Mouse (Mus musculus) lung, postnatal 0 days (tissue): ENCODE measurements around the gene Nr1i3. TPM values are rescaled to one million over a fixed set of nuclear protein-coding genes. Genes with fewer than 3 reads are reported as not detected.

Experiments
- ATAC-seq: fragments of 200-750 bp; cut with Nextera tagmentation; 2 replicates; pipeline ENCODE4 v1.8.0; 2017; ENCODE audit warnings: moderate library complexity
- DNase-seq: peaks from one replicate; pipeline ENCODE4 v3.0.0-alpha.2; 2016; ENCODE audit warnings: low spot score
- H3K27ac ChIP-seq: fragments of 300-500 bp; sonication (generic); 2 replicates; pipeline ENCODE4 v1.5.1; 2014; ENCODE audit warnings: antibody characterized with exemption, mild to moderate bottlenecking, low read length, mixed read lengths
- H3K27me3 ChIP-seq: fragments of 300-500 bp; sonication (generic); replicated peaks from 2 replicates; pipeline ENCODE4 v1.6.1; 2014; ENCODE audit warnings: low read length, mixed read lengths; ENCODE audit not compliant: insufficient read depth
- H3K36me3 ChIP-seq: fragments of 300-500 bp; sonication (generic); 2 replicates; pipeline ENCODE4 v1.6.1; 2014; ENCODE audit warnings: low read length, mixed read lengths; ENCODE audit not compliant: insufficient read depth
- H3K4me1 ChIP-seq: fragments of 300-500 bp; sonication (generic); 2 replicates; pipeline ENCODE4 v1.6.1; 2014; ENCODE audit warnings: antibody characterized with exemption, low read depth, low read length, mixed read lengths; ENCODE audit not compliant: insufficient read depth
- H3K4me2 ChIP-seq: fragments of 300-500 bp; sonication (generic); replicated peaks from 2 replicates; pipeline ENCODE4 v1.6.1; 2014; ENCODE audit warnings: low read depth, mild to moderate bottlenecking, low read length, moderate library complexity, mixed read lengths
- H3K4me3 ChIP-seq: fragments of 300-500 bp; sonication (generic); 2 replicates; pipeline ENCODE4 v1.5.1; 2014; ENCODE audit warnings: low read depth, low read length
- H3K9ac ChIP-seq: fragments of 300-500 bp; sonication (generic); replicated peaks from 2 replicates; pipeline ENCODE4 v1.6.1; 2014; ENCODE audit warnings: low read depth, mild to moderate bottlenecking
- H3K9me3 ChIP-seq: fragments of 300-500 bp; sonication (generic); 2 replicates; pipeline ENCODE4 v1.6.1; 2016; ENCODE audit warnings: low read length, mixed read lengths
- CTCF ChIP-seq: IDR thresholded peaks from 2 replicates; pipeline ENCODE4 v1.5.1; 2016; ENCODE audit warnings: antibody characterized with exemption, mild to moderate bottlenecking
- EP300 ChIP-seq: IDR thresholded peaks from 2 replicates; pipeline ENCODE4 v1.6.1; 2016; ENCODE audit warnings: antibody characterized with exemption, mild to moderate bottlenecking, control low read depth
- WGBS: fragments of 180-500 bp; shearing (Covaris S2); extraction: QIAGEN DNeasy Blood & Tissue Kit; methylation state at CpG from one replicate; pipeline ENCODE4 v1.1.7; 2014; 5-methylcytosine and 5-hydroxymethylcytosine counted together
- polyA plus RNA-seq: library from polyadenylated mRNA; unstranded; fragments of >200 nt; fragmentation: Nextera tagmentation; extraction: Ambion mirVana; gene quantifications from 2 replicates; pipeline ENCODE4 v1.2.1, GENCODE M21; 2015

Gene Nr1i3
- polyA plus RNA-seq, 1 experiment from 2014 or later = 0.07 TPM

GRCm38 (mm10) chr1:171232800-171233730 is 19.3 kb downstream of the Nr1i3 start:
- no peaks in the 10 kb centered on the region for H3K4me1 ChIP-seq
- no peaks in the 10 kb centered on the region for H3K9me3 ChIP-seq
- H3K9ac ChIP-seq = 0 out of 2 replicates have a peak overlapping the region, but pooled peaks have one; percentile 8
- no peak overlapping the region for H3K4me2 ChIP-seq
- peak; percentile 94 for DNase-seq
- no peaks in the 10 kb centered on the region for H3K27me3 ChIP-seq
- ATAC-seq = peak; percentile 88
- TF ChIP-seq CTCF (no peak), EP300 (peak; percentile 92)
- 0 out of 2 replicates have a peak overlapping the region, but pooled peaks have one; percentile 15 for H3K4me3 ChIP-seq
- H3K27ac ChIP-seq = peak overlapping the region; percentile 87
- H3K36me3 ChIP-seq = peaks cover 25% of the 10 kb centered on the region
- WGBS = 70% methylated on average over 12 of the region's 12 CpGs

- DNase-seq (peak; percentile 29), ATAC-seq (0 out of 2 replicates have a peak, but pooled peaks have one; percentile 7)
- TF ChIP-seq CTCF (no peak), EP300 (no peak)
- WGBS = 85% methylated on average over 14 of the region's 14 CpGs
- 0 out of 2 replicates have a peak within 1 kb of the TSS, but pooled peaks have one; percentile 15 for H3K4me3 ChIP-seq
- 0 out of 2 replicates have a peak within 1 kb of the TSS, but pooled peaks have one; percentile 8 for H3K9ac ChIP-seq
- H3K9me3 ChIP-seq = no peaks in the 10 kb centered on the region
- H3K27me3 ChIP-seq = no peaks in the 10 kb centered on the region
- no peak within 1 kb of the TSS for H3K4me2 ChIP-seq
- H3K27ac ChIP-seq = peak within 1 kb of the TSS; percentile 87
- no peaks in the 10 kb centered on the region for H3K4me1 ChIP-seq
- peaks cover 34% of the 10 kb centered on the region for H3K36me3 ChIP-seq
Observed at GRCm38 (mm10) chr1:171234126-171234525, 20.4 kb downstream of the Nr1i3 start, which contains the start of gene Fcer1g. Fcer1g (minus strand) TSS chr1:171234365.

GRCm38 (mm10) chr1:171234538-171234937 is 20.8 kb downstream of the Nr1i3 start:
- TF ChIP-seq CTCF (no peak), EP300 (no peak)
- Histone ChIP-seq H3K9me3 (no peaks in the 10 kb centered on the region), H3K9ac (no peak overlapping the region), H3K36me3 (peaks cover 38% of the 10 kb centered on the region), H3K4me2 (no peak overlapping the region), H3K4me1 (no peaks in the 10 kb centered on the region), H3K27me3 (no peaks in the 10 kb centered on the region), H3K4me3 (no peak overlapping the region), H3K27ac (peak overlapping the region; percentile 87; the same call in 1 of the 2 replicates)
- ATAC-seq (no peak), DNase-seq (no peak)
- WGBS = 83% methylated on average over 4 of the region's 4 CpGs

DNA sequence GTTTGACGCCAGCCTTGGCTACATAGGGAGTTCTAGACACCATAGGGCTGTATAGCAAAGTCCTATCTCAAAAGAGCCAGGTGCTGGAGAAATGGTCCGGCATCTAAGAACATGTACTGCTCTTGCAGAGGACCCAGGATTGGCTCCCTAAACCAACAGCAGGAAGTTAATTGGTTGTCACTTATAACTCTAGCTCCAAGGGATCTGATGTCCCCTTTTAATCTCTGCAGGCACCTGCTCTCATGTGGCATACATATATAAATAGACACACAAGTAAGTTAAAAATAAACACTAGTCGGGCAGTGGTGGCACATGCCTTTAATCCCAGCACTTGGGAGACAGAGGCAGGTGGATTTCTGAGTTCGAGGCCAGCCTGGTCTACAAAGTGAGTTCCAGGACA is 22.0 kb downstream of the Nr1i3 start:
- no peak for DNase-seq
- Histone ChIP-seq H3K9me3 (no peaks in the 10 kb centered on the region), H3K9ac (no peak overlapping the region), H3K27ac (no peak overlapping the region), H3K4me2 (no peak overlapping the region), H3K4me1 (0 out of 2 replicates have a peak, but pooled peaks cover 3% of the 10 kb centered on the region), H3K4me3 (no peak overlapping the region), H3K27me3 (no peaks in the 10 kb centered on the region), H3K36me3 (peaks cover 40% of the 10 kb centered on the region)
- ATAC-seq = no peak
- 74% methylated on average over 4 of the region's 4 CpGs for WGBS
- TF ChIP-seq EP300 (no peak), CTCF (no peak)

GRCm38 (mm10) chr1:171237438-171237837 is 23.7 kb downstream of the Nr1i3 start:
- Histone ChIP-seq H3K9ac (no peak overlapping the region), H3K4me2 (no peak overlapping the region), H3K27me3 (no peaks in the 10 kb centered on the region), H3K4me3 (no peak overlapping the region), H3K9me3 (no peaks in the 10 kb centered on the region), H3K27ac (no peak overlapping the region), H3K36me3 (peaks cover 40% of the 10 kb centered on the region), H3K4me1 (0 out of 2 replicates have a peak, but pooled peaks cover 3% of the 10 kb centered on the region)
- DNase-seq (no peak), ATAC-seq (no peak)
- TF ChIP-seq EP300 = no peak
- no peak for TF ChIP-seq CTCF
- WGBS = 68% methylated on average over 6 of the region's 6 CpGs

DNA sequence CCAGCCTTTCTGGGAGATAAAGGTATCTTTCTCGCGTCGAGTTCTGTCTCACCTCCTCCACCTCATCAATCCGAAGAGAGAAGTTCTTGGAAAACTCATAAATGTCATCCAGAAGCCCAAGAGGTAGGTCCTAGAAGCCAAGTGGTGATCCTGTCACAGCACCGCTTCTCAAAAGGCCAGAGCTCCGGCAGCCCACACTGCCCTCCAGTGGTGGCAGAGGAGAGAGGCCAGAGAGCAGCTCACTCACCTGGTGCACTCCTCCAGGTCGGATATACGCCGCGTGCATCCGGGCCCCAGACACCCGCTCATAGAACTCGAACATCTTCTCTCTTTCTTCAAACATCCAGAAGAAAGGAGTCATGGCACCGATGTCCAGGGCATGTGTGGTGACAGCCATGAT is 24.7 kb downstream of the Nr1i3 start:
- Histone ChIP-seq H3K4me2 (no peak overlapping the region), H3K27ac (no peak overlapping the region), H3K27me3 (no peaks in the 10 kb centered on the region), H3K4me1 (0 out of 2 replicates have a peak, but pooled peaks cover 3% of the 10 kb centered on the region), H3K9ac (no peak overlapping the region), H3K4me3 (no peak overlapping the region), H3K36me3 (peaks cover 40% of the 10 kb centered on the region), H3K9me3 (no peaks in the 10 kb centered on the region)
- DNase-seq (peak; percentile 71), ATAC-seq (peak; percentile 43)
- TF ChIP-seq CTCF (peak; percentile 91), EP300 (no peak)
- 70% methylated on average over 14 of the region's 14 CpGs for WGBS
